In the genomic region with DNA sequence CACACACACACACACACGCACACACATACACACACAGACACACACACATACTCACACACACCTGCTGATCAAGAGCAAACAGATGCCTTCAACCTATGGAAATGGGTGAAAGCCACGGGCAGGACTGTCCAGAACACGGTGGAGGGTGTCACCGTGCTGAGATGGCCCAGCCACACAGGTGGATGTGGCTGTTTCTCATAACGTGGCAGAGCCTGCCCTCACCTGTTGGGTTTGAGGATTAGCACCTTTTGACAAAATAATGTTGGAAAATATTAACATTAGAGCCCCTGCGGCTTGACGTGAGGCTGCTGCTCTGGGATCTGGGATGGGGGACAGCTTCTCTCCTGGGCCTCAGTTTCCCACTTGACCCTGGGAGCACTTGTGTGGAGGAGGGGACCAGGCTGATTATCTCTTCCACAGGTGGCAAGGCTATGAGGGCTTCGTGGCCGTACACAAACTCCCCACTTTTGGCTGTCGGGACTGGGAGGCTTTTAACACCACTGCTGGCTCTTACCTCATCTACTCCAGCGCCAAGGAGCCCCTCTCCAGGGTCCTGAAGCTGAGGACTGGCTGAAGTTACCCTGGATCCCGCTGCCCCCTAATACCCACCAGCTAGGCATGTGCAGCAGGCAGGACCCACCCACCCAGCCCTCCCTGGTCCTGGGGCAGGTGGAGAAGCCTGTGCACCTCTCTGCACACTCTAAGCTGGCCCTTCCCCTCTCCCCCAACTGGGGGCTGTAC, we compare ENCODE assay signal across 15 mouse cellular contexts. TPM values are rescaled to one million over a fixed set of nuclear protein-coding genes. Genes with fewer than 3 reads are reported as not detected.
DNase-seq lines count a peak whose midpoint lies in the region; ATAC-seq and TF ChIP-seq lines count a peak whose summit lies in the region.
"Had no signal": no experiment of that assay in that cellular context is flagged by ENCODE, and none has a peak within 500 bp of the region (broad histone marks: within the 10 kb centered on the region; RNA-seq: fewer than 3 reads in every experiment).

No protein-coding gene starts in this region.

- no peak overlapping the region for H3K4me2 ChIP-seq in intestine, postnatal 0 days (replicated peaks; ENCODE audit: low read depth)
- no peak overlapping the region for H3K4me2 ChIP-seq in intestine, embryonic 16.5 days (ENCODE audit: low read depth, low read length)
- no peak overlapping the region for H3K4me2 ChIP-seq in midbrain, embryonic 14.5 days (ENCODE audit: low read length)
- H3K4me2 ChIP-seq in midbrain, embryonic 15.5 days = no peak overlapping the region
- no peak overlapping the region for H3K4me2 ChIP-seq in stomach, postnatal 0 days (replicated peaks; ENCODE audit: low read depth)
- H3K4me2 ChIP-seq: heart, embryonic 13.5 days; liver, embryonic 15.5 days; midbrain, embryonic 12.5 days; neural tube, embryonic 15.5 days had no signal

- no peak overlapping the region for H3K9ac ChIP-seq in intestine, postnatal 0 days (ENCODE audit: low read depth, low read length)
- no peak overlapping the region for H3K9ac ChIP-seq in intestine, embryonic 16.5 days (ENCODE audit: low read depth, low read length)
- no peak overlapping the region for H3K9ac ChIP-seq in midbrain, embryonic 14.5 days (replicated peaks; ENCODE audit: low read length)
- no peak overlapping the region for H3K9ac ChIP-seq in midbrain, embryonic 15.5 days
- H3K9ac ChIP-seq in stomach, postnatal 0 days (ENCODE audit: low read length) = no peak overlapping the region
- H3K9ac ChIP-seq: heart, embryonic 13.5 days; liver, embryonic 15.5 days; midbrain, embryonic 12.5 days; neural tube, embryonic 15.5 days had no signal

- no peak for ATAC-seq in intestine, postnatal 0 days
- no peak for ATAC-seq in intestine, embryonic 16.5 days
- ATAC-seq in midbrain, embryonic 14.5 days (ENCODE audit: low FRiP score, low TSS enrichment) = no peak
- no peak for ATAC-seq in midbrain, embryonic 15.5 days (replicated peaks)
- peak; percentile 57; the same call in 1 of the 2 replicates for ATAC-seq in stomach, postnatal 0 days (ENCODE audit: low FRiP score, low TSS enrichment)
- ATAC-seq: inflammation-experienced regulatory T-cells, adult 6 months had no signal

- TF ChIP-seq CTCF in intestine, postnatal 0 days (IDR thresholded peaks at IDR 0.05; ENCODE audit: low read depth) = peak; percentile 48
- TF ChIP-seq CTCF in stomach, postnatal 0 days (IDR thresholded peaks at IDR 0.05; ENCODE audit: low read depth) = peak; percentile 58

- no peaks in the 10 kb centered on the region for H3K4me1 ChIP-seq in intestine, postnatal 0 days (replicated peaks; ENCODE audit: control insufficient read depth, insufficient read depth, low read length)
- H3K4me1 ChIP-seq in intestine, embryonic 16.5 days (ENCODE audit: control insufficient read depth, insufficient read depth, low read length) = no peaks in the 10 kb centered on the region
- no peaks in the 10 kb centered on the region for H3K4me1 ChIP-seq in midbrain, embryonic 14.5 days (ENCODE audit: control insufficient read depth, insufficient read depth, low read length)
- no peaks in the 10 kb centered on the region for H3K4me1 ChIP-seq in midbrain, embryonic 15.5 days
- no peaks in the 10 kb centered on the region for H3K4me1 ChIP-seq in stomach, postnatal 0 days (replicated peaks; ENCODE audit: control insufficient read depth, insufficient read depth)
- H3K4me1 ChIP-seq: heart, embryonic 13.5 days; liver, embryonic 15.5 days; midbrain, embryonic 12.5 days; neural tube, embryonic 15.5 days had no signal

- H3K27me3 ChIP-seq in intestine, postnatal 0 days (replicated peaks; ENCODE audit: control insufficient read depth, insufficient read depth, low read length) = no peaks in the 10 kb centered on the region
- no peaks in the 10 kb centered on the region for H3K27me3 ChIP-seq in intestine, embryonic 16.5 days (replicated peaks; ENCODE audit: control insufficient read depth, insufficient read depth, low read length)
- H3K27me3 ChIP-seq in midbrain, embryonic 14.5 days (ENCODE audit: control insufficient read depth, insufficient read depth, low read length) = no peaks in the 10 kb centered on the region
- no peaks in the 10 kb centered on the region for H3K27me3 ChIP-seq in midbrain, embryonic 15.5 days (replicated peaks)
- no peaks in the 10 kb centered on the region for H3K27me3 ChIP-seq in stomach, postnatal 0 days (ENCODE audit: control insufficient read depth, insufficient read depth, low read length)
- H3K27me3 ChIP-seq: liver, embryonic 15.5 days; midbrain, embryonic 12.5 days; neural tube, embryonic 15.5 days had no signal

- no peak for TF ChIP-seq EP300 in stomach, postnatal 0 days (optimal IDR thresholded peaks at IDR 0.05)

- no peaks in the 10 kb centered on the region for H3K9me3 ChIP-seq in intestine, postnatal 0 days (ENCODE audit: control insufficient read depth)
- no peaks in the 10 kb centered on the region for H3K9me3 ChIP-seq in intestine, embryonic 16.5 days (ENCODE audit: control insufficient read depth, low read length)
- no peaks in the 10 kb centered on the region for H3K9me3 ChIP-seq in midbrain, embryonic 14.5 days (ENCODE audit: control insufficient read depth, low read length)
- no peaks in the 10 kb centered on the region; the same call in 1 of the 2 replicates for H3K9me3 ChIP-seq in midbrain, embryonic 15.5 days
- H3K9me3 ChIP-seq in stomach, postnatal 0 days (ENCODE audit: control insufficient read depth, low read length) = no peaks in the 10 kb centered on the region
- H3K9me3 ChIP-seq: G1E; liver, embryonic 15.5 days; neural tube, embryonic 15.5 days had no signal

- no peaks in the 10 kb centered on the region for H3K36me3 ChIP-seq in intestine, postnatal 0 days (ENCODE audit: control insufficient read depth, insufficient read depth)
- no peaks in the 10 kb centered on the region for H3K36me3 ChIP-seq in intestine, embryonic 16.5 days (ENCODE audit: control insufficient read depth, insufficient read depth, low read length)
- H3K36me3 ChIP-seq in midbrain, embryonic 14.5 days (ENCODE audit: control insufficient read depth, insufficient read depth, low read length) = no peaks in the 10 kb centered on the region
- H3K36me3 ChIP-seq in midbrain, embryonic 15.5 days (replicated peaks) = no peaks in the 10 kb centered on the region
- H3K36me3 ChIP-seq in stomach, postnatal 0 days (ENCODE audit: control insufficient read depth, insufficient read depth, low read length) = no peaks in the 10 kb centered on the region
- H3K36me3 ChIP-seq: G1E; heart, embryonic 13.5 days; liver, embryonic 15.5 days; midbrain, embryonic 12.5 days; neural tube, embryonic 15.5 days had no signal

- 41% methylated on average over 12 of the region's 12 CpGs for WGBS in intestine, postnatal 0 days
- WGBS in intestine, embryonic 16.5 days = 47% methylated on average over 12 of the region's 12 CpGs
- WGBS in midbrain, embryonic 14.5 days = 60% methylated on average over 12 of the region's 12 CpGs
- 62% methylated on average over 12 of the region's 12 CpGs for WGBS in midbrain, embryonic 15.5 days
- WGBS in stomach, postnatal 0 days = 36% methylated on average over 12 of the region's 12 CpGs

- no peak overlapping the region for H3K4me3 ChIP-seq in intestine, postnatal 0 days (ENCODE audit: low read depth, low read length)
- no peak overlapping the region for H3K4me3 ChIP-seq in intestine, embryonic 16.5 days (ENCODE audit: low read length)
- no peak overlapping the region for H3K4me3 ChIP-seq in midbrain, embryonic 14.5 days (replicated peaks; ENCODE audit: low read depth, low read length)
- H3K4me3 ChIP-seq in midbrain, embryonic 15.5 days = no peak overlapping the region
- H3K4me3 ChIP-seq in stomach, postnatal 0 days (ENCODE audit: low read depth, low read length) = no peak overlapping the region
- H3K4me3 ChIP-seq: heart, embryonic 13.5 days; liver, embryonic 15.5 days; midbrain, embryonic 12.5 days; neural tube, embryonic 15.5 days had no signal

- peak; percentile 34 for DNase-seq in midbrain, embryonic 14.5 days
- DNase-seq in embryo, embryonic 11 days = peak; percentile 41
- DNase-seq in stomach, postnatal 0 days (ENCODE audit: low spot score) = no peak
- DNase-seq in layer of hippocampus, postnatal 10 days (ENCODE audit: low spot score in 2 of 2) = no peak
- DNase-seq: adrenal gland, postnatal 10 days had no signal

- H3K27ac ChIP-seq in intestine, postnatal 0 days (ENCODE audit: low read depth, low read length) = no peak overlapping the region
- H3K27ac ChIP-seq in intestine, embryonic 16.5 days (ENCODE audit: low read length) = no peak overlapping the region
- no peak overlapping the region for H3K27ac ChIP-seq in midbrain, embryonic 14.5 days (replicated peaks; ENCODE audit: low read depth, low read length)
- no peak overlapping the region for H3K27ac ChIP-seq in midbrain, embryonic 15.5 days
- H3K27ac ChIP-seq in stomach, postnatal 0 days (replicated peaks) = no peak overlapping the region
- H3K27ac ChIP-seq: heart, embryonic 13.5 days; liver, embryonic 15.5 days; midbrain, embryonic 12.5 days; neural tube, embryonic 15.5 days had no signal

RNA-seq across cellular contexts. Expression of gene Lrrc3, which starts 16.2 kb away (rescaled TPM):
- polyA plus RNA-seq in intestine, postnatal 0 days (2015; fragmentation: Nextera tagmentation; extraction: Ambion mirVana) = 2.1 TPM in 2 replicates
- polyA plus RNA-seq in intestine, embryonic 16.5 days (2015; fragmentation: Nextera tagmentation; extraction: Ambion mirVana) = 3.3 TPM in 2 replicates
- polyA plus RNA-seq in midbrain, embryonic 14.5 days (2014; fragmentation: Nextera tagmentation; extraction: Ambion mirVana) = 14.3 and 15.7 TPM in 2 replicates
- polyA plus RNA-seq in midbrain, embryonic 15.5 days (2015; fragmentation: Nextera tagmentation; extraction: Ambion mirVana) = 24.2 and 24.3 TPM in 2 replicates
- polyA plus RNA-seq in stomach, postnatal 0 days (2015; fragmentation: Nextera tagmentation; extraction: Ambion mirVana) = 3.3 and 3.6 TPM in 2 replicates
- 10 to 100 TPM; 19.2 to 20.6 TPM for total RNA-seq in layer of hippocampus, postnatal 10 days (2021)
- polyA plus RNA-seq: G1E; inflammation-experienced regulatory T-cells, adult 6 months had no signal

RNA-seq across cellular contexts. Expression of gene Gm3285, which starts 24.4 kb away (rescaled TPM):
- not detected in 2 replicates for polyA plus RNA-seq in intestine, postnatal 0 days (2015; fragmentation: Nextera tagmentation; extraction: Ambion mirVana)
- polyA plus RNA-seq in intestine, embryonic 16.5 days (2015; fragmentation: Nextera tagmentation; extraction: Ambion mirVana) = not detected in 2 replicates
- not detected in 2 replicates for polyA plus RNA-seq in midbrain, embryonic 14.5 days (2014; fragmentation: Nextera tagmentation; extraction: Ambion mirVana)
- not detected in 2 replicates for polyA plus RNA-seq in midbrain, embryonic 15.5 days (2015; fragmentation: Nextera tagmentation; extraction: Ambion mirVana)
- polyA plus RNA-seq in stomach, postnatal 0 days (2015; fragmentation: Nextera tagmentation; extraction: Ambion mirVana) = not detected in 2 replicates
- not detected for total RNA-seq in layer of hippocampus, postnatal 10 days (2021)
- total RNA-seq: adrenal gland, postnatal 10 days; G1E; layer of hippocampus, postnatal 25 days had no signal
- polyA plus RNA-seq: G1E; heart, embryonic 13.5 days; inflammation-experienced regulatory T-cells, adult 6 months; liver, embryonic 15.5 days; midbrain, embryonic 12.5 days; neural tube, embryonic 15.5 days had no signal

RNA-seq across cellular contexts. Expression of gene Gm10318, which starts 33.5 kb away (rescaled TPM):
- not detected in 2 replicates for polyA plus RNA-seq in intestine, postnatal 0 days (2015; fragmentation: Nextera tagmentation; extraction: Ambion mirVana)
- polyA plus RNA-seq in intestine, embryonic 16.5 days (2015; fragmentation: Nextera tagmentation; extraction: Ambion mirVana) = not detected in 2 replicates
- not detected in 2 replicates for polyA plus RNA-seq in midbrain, embryonic 14.5 days (2014; fragmentation: Nextera tagmentation; extraction: Ambion mirVana)
- polyA plus RNA-seq in midbrain, embryonic 15.5 days (2015; fragmentation: Nextera tagmentation; extraction: Ambion mirVana) = not detected in 2 replicates
- polyA plus RNA-seq in stomach, postnatal 0 days (2015; fragmentation: Nextera tagmentation; extraction: Ambion mirVana) = not detected in 2 replicates
- total RNA-seq in layer of hippocampus, postnatal 10 days (2021) = not detected
- total RNA-seq: adrenal gland, postnatal 10 days; G1E; layer of hippocampus, postnatal 25 days had no signal
- polyA plus RNA-seq: G1E; heart, embryonic 13.5 days; inflammation-experienced regulatory T-cells, adult 6 months; liver, embryonic 15.5 days; midbrain, embryonic 12.5 days; neural tube, embryonic 15.5 days had no signal

RNA-seq across cellular contexts. Expression of gene Gm36176, which starts 39.6 kb away (rescaled TPM):
- not detected in 2 replicates for polyA plus RNA-seq in intestine, postnatal 0 days (2015; fragmentation: Nextera tagmentation; extraction: Ambion mirVana)
- polyA plus RNA-seq in intestine, embryonic 16.5 days (2015; fragmentation: Nextera tagmentation; extraction: Ambion mirVana) = not detected in 2 replicates
- polyA plus RNA-seq in midbrain, embryonic 14.5 days (2014; fragmentation: Nextera tagmentation; extraction: Ambion mirVana) = not detected in 2 replicates
- polyA plus RNA-seq in midbrain, embryonic 15.5 days (2015; fragmentation: Nextera tagmentation; extraction: Ambion mirVana) = not detected in 2 replicates
- not detected in 2 replicates for polyA plus RNA-seq in stomach, postnatal 0 days (2015; fragmentation: Nextera tagmentation; extraction: Ambion mirVana)
- not detected for total RNA-seq in layer of hippocampus, postnatal 10 days (2021)
- total RNA-seq: adrenal gland, postnatal 10 days; G1E; layer of hippocampus, postnatal 25 days had no signal
- polyA plus RNA-seq: G1E; heart, embryonic 13.5 days; inflammation-experienced regulatory T-cells, adult 6 months; liver, embryonic 15.5 days; midbrain, embryonic 12.5 days; neural tube, embryonic 15.5 days had no signal

RNA-seq across cellular contexts. Expression of gene Krtap10-10, which starts 50.4 kb away (rescaled TPM):
- polyA plus RNA-seq in intestine, postnatal 0 days (2015; fragmentation: Nextera tagmentation; extraction: Ambion mirVana) = not detected in 2 replicates
- not detected in 2 replicates for polyA plus RNA-seq in intestine, embryonic 16.5 days (2015; fragmentation: Nextera tagmentation; extraction: Ambion mirVana)
- not detected in 2 replicates for polyA plus RNA-seq in midbrain, embryonic 14.5 days (2014; fragmentation: Nextera tagmentation; extraction: Ambion mirVana)
- polyA plus RNA-seq in midbrain, embryonic 15.5 days (2015; fragmentation: Nextera tagmentation; extraction: Ambion mirVana) = not detected in 2 replicates
- polyA plus RNA-seq in stomach, postnatal 0 days (2015; fragmentation: Nextera tagmentation; extraction: Ambion mirVana) = not detected in 2 replicates
- not detected for total RNA-seq in layer of hippocampus, postnatal 10 days (2021)
- total RNA-seq: adrenal gland, postnatal 10 days; layer of hippocampus, postnatal 25 days had no signal
- polyA plus RNA-seq: G1E; heart, embryonic 13.5 days; inflammation-experienced regulatory T-cells, adult 6 months; liver, embryonic 15.5 days; midbrain, embryonic 12.5 days; neural tube, embryonic 15.5 days had no signal

Comparison
In these comparisons a context has a peak if more than half of its experiments do, and no peak if none do; other contexts are left out.
1. DNase-seq: peak in midbrain, embryonic 14.5 days (single experiment) and embryo, embryonic 11 days (single experiment); none in stomach, postnatal 0 days (single experiment) and layer of hippocampus, postnatal 10 days (0 of 2).